Mouse (Mus musculus) hindbrain, embryonic 15.5 days (tissue): ENCODE measurements at regions not wholly inside any gene's neighbourhood (a gene's known extent, or its start where the extent isn't known, plus 50 kb on each side); places are given as distances from the start of the nearest gene placed in this dataset.

Experiments used
- ATAC-seq: fragments of 200-750 bp; cut with Nextera tagmentation; 2 replicates; pipeline ENCODE4 v1.8.0; 2017; ENCODE audit warnings: low read depth, moderate number of reproducible peaks, moderate TSS enrichment; ENCODE audit not compliant: low FRiP score
- H3K27ac ChIP-seq: fragments of 300-500 bp; sonication (generic); replicated peaks from 2 replicates; pipeline ENCODE4 v1.5.1; 2015; ENCODE audit warnings: mild to moderate bottlenecking, inconsistent platforms
- H3K27me3 ChIP-seq: fragments of 300-500 bp; sonication (generic); 2 replicates; pipeline ENCODE4 v1.6.1; 2015; ENCODE audit warnings: control low read depth, inconsistent platforms
- H3K36me3 ChIP-seq: fragments of 300-500 bp; sonication (generic); 2 replicates; pipeline ENCODE4 v1.6.1; 2015; ENCODE audit warnings: control low read depth, inconsistent platforms
- H3K4me1 ChIP-seq: fragments of 300-500 bp; sonication (generic); replicated peaks from 2 replicates; pipeline ENCODE4 v1.6.1; 2015; ENCODE audit warnings: control low read depth, inconsistent platforms
- H3K4me2 ChIP-seq: fragments of 300-500 bp; sonication (generic); 2 replicates; pipeline ENCODE4 v1.6.1; 2015; ENCODE audit warnings: moderate library complexity, mild to moderate bottlenecking, inconsistent platforms
- H3K4me3 ChIP-seq: fragments of 300-500 bp; sonication (generic); 2 replicates; pipeline ENCODE4 v1.5.1; 2015; ENCODE audit warnings: mild to moderate bottlenecking, inconsistent platforms
- H3K9ac ChIP-seq: fragments of 300-500 bp; sonication (generic); 2 replicates; pipeline ENCODE4 v1.6.1; 2015; ENCODE audit warnings: inconsistent platforms
- H3K9me3 ChIP-seq: fragments of 300-500 bp; sonication (generic); 2 replicates; pipeline ENCODE4 v1.6.1; 2016; ENCODE audit warnings: control low read depth, inconsistent platforms
- WGBS: fragments of 180-500 bp; shearing (Covaris S2); methylation state at CpG from one replicate; pipeline ENCODE4 v1.1.7; 2015; 5-methylcytosine and 5-hydroxymethylcytosine counted together

GRCm38 (mm10) chr8:17588189-17588588, 1389.9 kb downstream of the Defb40 start:
- H3K27me3 ChIP-seq = no peaks in the 10 kb centered on the region
- H3K4me3 ChIP-seq = no peak overlapping the region
- no peaks in the 10 kb centered on the region for H3K4me1 ChIP-seq
- no peak overlapping the region for H3K27ac ChIP-seq
- ATAC-seq = no peak
- no peak overlapping the region for H3K9ac ChIP-seq
- no peaks in the 10 kb centered on the region for H3K36me3 ChIP-seq
- H3K9me3 ChIP-seq = no peaks in the 10 kb centered on the region
- H3K4me2 ChIP-seq = no peak overlapping the region

DNA sequence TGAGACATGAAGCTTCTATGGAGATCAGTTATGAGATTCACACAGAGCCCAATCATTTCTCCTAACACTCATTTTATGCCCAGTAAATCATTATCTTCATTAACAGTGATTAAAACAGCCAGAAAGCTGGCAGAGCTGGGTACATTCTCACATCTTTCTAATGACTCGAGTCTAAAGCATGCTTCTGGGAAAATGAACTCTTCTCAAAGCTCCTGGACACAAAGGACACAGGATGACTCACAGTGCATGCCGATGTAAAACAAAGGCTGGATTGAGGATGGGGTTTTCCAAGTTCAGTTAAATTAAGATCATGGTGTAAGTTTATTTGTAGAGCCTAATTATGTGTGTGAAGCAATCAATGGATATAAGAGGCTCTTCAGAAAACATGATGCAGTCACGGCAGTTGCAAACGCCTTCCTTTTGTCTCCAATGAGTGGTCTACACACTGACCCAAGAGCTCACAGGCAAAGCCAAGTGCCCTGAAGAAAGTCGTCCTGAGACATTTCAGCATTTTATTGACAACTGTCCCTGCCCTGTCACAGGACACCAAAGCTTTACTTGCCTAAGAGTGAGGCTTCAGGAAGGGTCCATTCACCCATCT, 1390.7 kb downstream of the Defb40 start:
- H3K9me3 ChIP-seq = no peaks in the 10 kb centered on the region
- no peaks in the 10 kb centered on the region for H3K27me3 ChIP-seq
- H3K36me3 ChIP-seq = no peaks in the 10 kb centered on the region
- no peak for ATAC-seq
- 51% methylated on average over 5 of the region's 5 CpGs for WGBS
- no peak overlapping the region for H3K27ac ChIP-seq
- H3K4me3 ChIP-seq = no peak overlapping the region
- H3K4me2 ChIP-seq = no peak overlapping the region
- H3K4me1 ChIP-seq = no peaks in the 10 kb centered on the region
- H3K9ac ChIP-seq = no peak overlapping the region
